In the genomic region with DNA sequence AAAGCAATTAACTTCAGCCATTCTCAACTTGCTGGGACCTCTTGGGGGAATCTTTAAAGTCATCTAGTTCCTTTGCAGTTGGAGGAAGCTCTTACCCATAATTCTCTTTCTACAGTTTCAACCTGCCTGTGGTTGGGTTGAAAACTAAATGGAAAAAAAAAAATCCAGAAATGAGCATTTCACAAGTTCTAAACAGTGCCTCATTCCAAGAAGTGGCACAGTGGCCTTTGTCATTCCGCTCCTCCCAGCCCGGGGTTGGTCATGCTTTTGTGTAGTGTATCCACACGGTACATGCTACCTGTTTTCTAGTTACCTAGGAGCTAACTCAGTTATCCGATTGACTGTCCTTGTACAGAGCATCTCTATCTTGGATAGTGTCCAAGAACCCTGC, we compare ENCODE assay signal across 8 mouse cellular contexts.
A peak's percentile ranks its signal among the peaks of the same experiment; 100 is the strongest.
DNase-seq lines count a peak whose midpoint lies in the region; ATAC-seq and TF ChIP-seq lines count a peak whose summit lies in the region.

No protein-coding gene starts in this region.

- no peaks in the 10 kb centered on the region for H3K27me3 ChIP-seq in hindbrain, postnatal 0 days (ENCODE audit: insufficient read depth, low read length)
- no peaks in the 10 kb centered on the region; the same call in 1 of the 2 replicates for H3K27me3 ChIP-seq in hindbrain, embryonic 14.5 days (ENCODE audit: control insufficient read depth, insufficient read depth, low read length)
- H3K27me3 ChIP-seq in liver, postnatal 0 days (ENCODE audit: insufficient read depth, low read length) = no peaks in the 10 kb centered on the region

- H3K27ac ChIP-seq in hindbrain, postnatal 0 days = 0 out of 2 replicates have a peak overlapping the region, but pooled peaks have one; percentile 4
- H3K27ac ChIP-seq in hindbrain, embryonic 14.5 days = no peak overlapping the region
- peak overlapping the region; percentile 89 for H3K27ac ChIP-seq in liver, postnatal 0 days (ENCODE audit: low read depth)

- no peak overlapping the region for H3K4me3 ChIP-seq in hindbrain, postnatal 0 days (ENCODE audit: low read length)
- H3K4me3 ChIP-seq in hindbrain, embryonic 14.5 days (replicated peaks; ENCODE audit: low read length) = no peak overlapping the region
- no peak overlapping the region for H3K4me3 ChIP-seq in liver, postnatal 0 days (ENCODE audit: low read depth, low read length)

- peaks cover 5% of the 10 kb centered on the region; the same call in 1 of the 2 replicates for H3K9me3 ChIP-seq in hindbrain, postnatal 0 days (ENCODE audit: low read length)
- no peaks in the 10 kb centered on the region for H3K9me3 ChIP-seq in hindbrain, embryonic 14.5 days (ENCODE audit: control insufficient read depth, low read length)
- H3K9me3 ChIP-seq in liver, postnatal 0 days (ENCODE audit: low read length) = no peaks in the 10 kb centered on the region

- no peak overlapping the region for H3K9ac ChIP-seq in hindbrain, postnatal 0 days (replicated peaks; ENCODE audit: low read length)
- no peak overlapping the region for H3K9ac ChIP-seq in hindbrain, embryonic 14.5 days
- no peak overlapping the region for H3K9ac ChIP-seq in liver, postnatal 0 days (replicated peaks)

- peaks cover 3% of the 10 kb centered on the region; the same call in 1 of the 2 replicates for H3K4me1 ChIP-seq in hindbrain, postnatal 0 days (ENCODE audit: insufficient read depth, low read length)
- peaks cover 6% of the 10 kb centered on the region; the same call in 1 of the 2 replicates for H3K4me1 ChIP-seq in hindbrain, embryonic 14.5 days (replicated peaks; ENCODE audit: control insufficient read depth, insufficient read depth, low read length)
- H3K4me1 ChIP-seq in liver, postnatal 0 days (ENCODE audit: insufficient read depth) = peaks cover 44% of the 10 kb centered on the region

- ATAC-seq in hindbrain, postnatal 0 days = no peak
- ATAC-seq in hindbrain, embryonic 14.5 days (ENCODE audit: low FRiP score) = no peak
- ATAC-seq in common myeloid progenitor, adult 5-6 weeks (replicated peaks; ENCODE audit: low read depth, poor library complexity, severe bottlenecking) = peak; percentile 6
- 0 out of 2 replicates have a peak, but pooled peaks have one; percentile 11 for ATAC-seq in liver, postnatal 0 days

- no peak for DNase-seq in hindbrain, postnatal 0 days (ENCODE audit: low spot score)
- no peak for DNase-seq in hindbrain, embryonic 14.5 days (ENCODE audit: low spot score)
- DNase-seq in A20 (ENCODE audit: low read depth, low spot score) = peak; percentile 46
- no peak for DNase-seq in liver, postnatal 0 days
- DNase-seq in cerebellum, adult 8-10 months = no peak
- no peak for DNase-seq in cerebellum, adult 18-20 months
- no peak for DNase-seq in right cerebral cortex, adult 2 months (ENCODE audit: low spot score in 2 of 2)

- no peaks in the 10 kb centered on the region for H3K36me3 ChIP-seq in hindbrain, postnatal 0 days (ENCODE audit: insufficient read depth, low read length)
- no peaks in the 10 kb centered on the region for H3K36me3 ChIP-seq in hindbrain, embryonic 14.5 days (replicated peaks; ENCODE audit: control insufficient read depth, insufficient read depth)
- H3K36me3 ChIP-seq in liver, postnatal 0 days (replicated peaks; ENCODE audit: insufficient read depth, low read length) = no peaks in the 10 kb centered on the region

- no peak overlapping the region for H3K4me2 ChIP-seq in hindbrain, postnatal 0 days (ENCODE audit: low read depth, low read length)
- H3K4me2 ChIP-seq in hindbrain, embryonic 14.5 days (replicated peaks) = no peak overlapping the region
- peak overlapping the region; percentile 42 for H3K4me2 ChIP-seq in liver, postnatal 0 days (ENCODE audit: low read depth, low read length)

- no peak for TF ChIP-seq CTCF in hindbrain, postnatal 0 days (IDR thresholded peaks at IDR 0.05; ENCODE audit: low read depth)
- no peak for TF ChIP-seq CTCF in liver, postnatal 0 days (IDR thresholded peaks at IDR 0.05; ENCODE audit: low read depth)

- 65% methylated on average over 4 of the region's 4 CpGs for whole genome bisulfite sequencing in hindbrain, postnatal 0 days
- WGBS in hindbrain, embryonic 14.5 days = 76% methylated on average over 4 of the region's 4 CpGs
- WGBS in liver, postnatal 0 days (ENCODE audit: insufficient replicate concordance) = 75% methylated on average over 4 of the region's 4 CpGs

- no peak for TF ChIP-seq EP300 in liver, postnatal 0 days (IDR thresholded peaks at IDR 0.05; ENCODE audit: low read depth)

Comparison
In these comparisons a context has a peak if more than half of its experiments do, and no peak if none do; other contexts are left out.
1. ATAC-seq: peak in common myeloid progenitor, adult 5-6 weeks (single experiment) and liver, postnatal 0 days (single experiment); none in hindbrain, postnatal 0 days (single experiment) and hindbrain, embryonic 14.5 days (single experiment).